Mouse (Mus musculus) liver, adult 2 months (tissue): ENCODE measurements around the gene Gm20388.

Experiments
- CTCF ChIP-seq: fragments of 200-500 bp; IDR thresholded peaks from 2 replicates; pipeline ENCODE4 v1.5.1; 2011; ENCODE audit warnings: low read depth, low read length, control low read depth
- POLR2A ChIP-seq: fragments of 200-500 bp; IDR thresholded peaks from 2 replicates; pipeline ENCODE4 v1.6.1; 2011; ENCODE audit warnings: low read length, control low read depth; ENCODE audit not compliant: insufficient read depth; ENCODE audit errors: extremely low read depth

- TF ChIP-seq CTCF (no peak), POLR2A (no peak)
These were observed 2411.5 kb downstream of the Gm20388 start for GRCm38 (mm10) chr8:122322126-122322525.
